Mouse (Mus musculus): ENCODE results near the gene Fat2. TPM values are rescaled to one million over a fixed set of nuclear protein-coding genes. Genes with fewer than 3 reads are reported as not detected.

Gene Fat2
- total RNA-seq, 4 experiments from 2014 or later = 0.02 to 0.05 (median 0.02) TPM; not detected in 1

Other genes starting within 250 kb of the Fat2 start
- 1 to 10 TPM; 6.2 to 9.2 (median 7.5) TPM for gene Gm2a, start 238.4 kb downstream of the Fat2 start, total RNA-seq (2022)
- gene Slc36a3, start 184.9 kb downstream of the Fat2 start, total RNA-seq (2022) = not detected
- 1 to 10 TPM in 2 of 4 experiments, under 1 TPM in 2; 0.36 to 1.2 (median 0.80) TPM for gene Slc36a2, start 151.5 kb downstream of the Fat2 start, total RNA-seq (2022)
- 1 to 10 TPM; 5.4 to 9.4 (median 5.9) TPM for gene Slc36a1, start 132.2 kb downstream of the Fat2 start, total RNA-seq (2022)
- gene Sparc, start 86.6 kb upstream of the Fat2 start, total RNA-seq (2022) = 100 to 1,000 TPM in 3 of 4 experiments, 10 to 100 TPM in 1; 94.4 to 242 (median 133) TPM
- 10 to 100 TPM; 42.0 to 46.5 (median 45.9) TPM for gene Atox1, start 124.7 kb upstream of the Fat2 start, total RNA-seq (2022)
- gene G3bp1, start 133.1 kb upstream of the Fat2 start, total RNA-seq (2022) = 10 to 100 TPM; 57.3 to 63.3 (median 62.0) TPM

Data from gastrocnemius, adult 8-10 months (tissue).